Mouse (Mus musculus): ENCODE results near the gene Pex26. TPM values are rescaled to one million over a fixed set of nuclear protein-coding genes. Genes with fewer than 3 reads are reported as not detected.

Pex26 gene
- total RNA-seq (2021), result 1 to 10 TPM; 6.9 to 7.1 TPM

DNA sequence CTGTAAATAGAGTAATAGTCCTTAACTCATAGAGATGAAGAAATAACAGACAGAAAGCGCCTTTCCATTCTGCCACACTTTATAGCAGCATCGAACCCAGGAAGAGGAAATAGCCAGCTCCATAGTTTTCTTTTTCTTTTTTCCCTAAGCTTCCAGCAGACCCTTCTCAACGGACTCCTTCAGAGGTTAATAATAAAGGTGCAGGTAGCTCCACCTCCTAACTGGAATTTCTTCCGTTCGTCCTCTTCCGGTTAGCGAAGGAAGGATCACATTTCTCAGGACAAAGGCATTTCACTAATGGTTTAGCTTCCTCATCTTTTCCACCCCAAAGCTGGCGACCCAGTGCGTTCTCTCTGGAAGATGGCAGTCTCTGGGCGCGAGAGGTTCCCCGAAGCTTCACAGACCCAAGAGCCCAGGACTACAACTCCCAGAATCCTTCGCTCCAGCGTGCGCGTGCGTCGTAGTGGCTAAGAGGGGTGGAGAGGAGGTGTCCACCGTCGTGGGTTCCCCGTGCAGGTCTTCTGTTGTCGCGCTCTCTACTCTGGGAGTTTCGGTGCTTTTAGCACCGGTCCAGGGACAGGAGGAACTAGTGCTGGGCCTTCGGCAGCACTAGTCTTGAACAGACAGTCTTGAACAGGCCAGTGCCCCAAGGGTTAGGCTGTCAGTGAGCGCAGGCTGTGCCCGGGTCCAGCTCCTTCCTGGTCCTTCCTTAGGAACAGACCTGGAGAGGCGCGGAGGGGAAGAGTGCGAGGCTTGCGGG, at the start of gene Pex26:
Gene Pex26 (plus strand): TSS at position 254 of the 760 bp plus-strand sequence.
- intact Hi-C loops (cut with DNase I), result loop anchor here (2.0 to 5.0 kb wide), 2 partner anchors 266 to 349 kb away; partner anchors contain the start of gene Bid
- peak; percentile 84 for DNase-seq (ENCODE audit: low spot score)

DNA sequence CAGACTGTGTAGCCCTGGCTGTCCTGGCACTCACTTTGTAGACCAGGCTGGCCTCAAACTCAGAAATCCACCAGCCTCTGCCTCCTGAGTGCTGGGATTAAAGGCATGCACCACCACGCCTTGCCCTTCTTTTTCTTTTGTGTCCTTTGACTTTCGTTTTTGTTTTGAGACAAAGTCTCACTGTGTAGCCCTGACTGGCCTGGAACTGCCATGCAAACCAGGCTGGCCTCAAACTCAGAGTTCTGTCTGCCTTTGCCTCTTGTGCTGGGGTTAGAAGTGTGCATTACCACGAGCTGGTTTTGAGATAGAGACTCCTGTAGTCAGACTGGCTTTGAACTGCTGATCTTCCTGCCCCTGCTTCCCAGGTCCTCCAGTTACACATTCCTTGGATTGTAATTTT, 49.2 kb upstream of the Pex26 start:
- intact Hi-C loops (cut with DNase I), result loop anchor here (10.0 kb wide), 1 partner anchor 239 kb away; no protein-coding TSS in a partner anchor
- DNase-seq (ENCODE audit: low spot score), result no peak

DNA sequence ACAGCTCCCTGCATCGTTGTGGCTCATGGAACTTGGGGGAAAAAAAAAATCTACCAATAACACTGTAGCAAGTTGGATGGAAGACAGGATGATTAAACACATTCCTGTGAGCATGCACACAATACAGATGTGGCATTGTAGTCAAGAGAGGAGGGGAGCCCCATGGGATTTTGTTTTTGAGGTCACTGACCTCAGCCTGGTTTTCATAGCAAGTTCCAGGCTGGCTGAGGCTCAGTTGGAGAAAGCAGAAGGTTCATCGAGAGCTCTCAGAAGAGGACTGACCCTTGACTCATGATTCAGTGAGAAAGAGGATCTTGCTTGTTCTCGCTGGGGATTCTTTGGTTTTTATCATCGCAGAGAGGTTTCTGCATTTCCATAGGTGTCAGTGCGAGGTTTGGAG, 48.6 kb upstream of the Pex26 start:
- DNase-seq (ENCODE audit: low spot score), result no peak
- intact Hi-C loops (cut with DNase I), result loop anchor here (10.0 kb wide), 1 partner anchor 240 kb away; no protein-coding TSS in a partner anchor

DNA sequence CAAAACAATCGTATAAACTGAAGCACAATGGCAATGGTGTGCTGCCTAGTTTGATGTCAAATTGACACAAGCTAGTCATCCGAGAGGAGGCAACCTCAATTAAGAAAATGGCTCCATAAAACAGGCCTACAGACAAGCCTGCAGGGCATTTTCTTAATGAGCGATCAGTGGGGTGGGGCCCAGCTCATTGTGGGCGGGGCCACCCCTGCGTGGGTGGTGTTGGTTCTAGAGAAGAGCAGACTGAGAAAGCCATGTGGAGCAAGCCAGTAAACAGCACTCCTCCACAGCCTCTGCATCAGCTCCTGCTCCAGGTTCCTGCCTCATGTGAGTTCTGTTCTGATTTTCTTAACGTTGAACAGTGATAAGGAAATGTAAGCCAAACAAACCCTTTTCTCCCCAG, 46.2 kb upstream of the Pex26 start:
- DNase-seq (ENCODE audit: low spot score), result no peak
- intact Hi-C loops (cut with DNase I), result loop anchor here (10.0 kb wide), 1 partner anchor 242 kb away; no protein-coding TSS in a partner anchor

DNA sequence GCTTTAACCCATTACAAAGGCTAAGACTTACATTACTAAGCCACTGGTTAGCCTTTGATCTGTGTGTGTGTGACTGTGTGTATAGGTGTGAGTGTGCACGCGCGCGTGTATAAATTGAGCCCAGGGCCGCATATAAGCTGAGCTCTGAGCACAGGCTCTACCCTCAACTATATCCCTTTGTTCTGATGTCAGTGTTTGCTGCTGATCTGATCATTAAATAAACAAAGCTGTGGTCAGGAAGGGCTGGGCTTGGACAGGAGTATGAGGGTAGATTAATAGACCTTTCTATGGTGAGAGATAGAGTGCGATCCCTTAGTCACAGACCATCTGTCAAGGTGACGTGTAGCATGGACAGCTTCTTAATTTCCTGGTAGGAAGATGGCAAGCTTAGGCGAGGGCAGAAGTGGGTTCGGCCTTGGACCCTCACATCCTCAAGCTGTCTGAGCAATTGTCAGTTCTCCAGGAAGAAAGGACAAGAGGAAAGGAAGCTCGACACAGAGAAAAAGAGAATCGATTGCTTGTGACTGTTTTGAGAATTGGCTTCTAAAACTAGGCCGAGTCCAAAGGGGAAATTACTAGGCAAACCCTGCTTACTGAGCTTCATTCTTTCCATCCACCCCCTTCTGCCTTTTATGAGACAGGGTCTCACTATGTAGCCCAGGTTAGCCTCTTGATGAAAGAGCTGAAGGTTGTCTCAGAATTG, 45.0 kb upstream of the Pex26 start:
- intact Hi-C loops (cut with DNase I), result loop anchor here (10.0 kb wide), 1 partner anchor 244 kb away; no protein-coding TSS in a partner anchor
- no peak for DNase-seq (ENCODE audit: low spot score)

DNA sequence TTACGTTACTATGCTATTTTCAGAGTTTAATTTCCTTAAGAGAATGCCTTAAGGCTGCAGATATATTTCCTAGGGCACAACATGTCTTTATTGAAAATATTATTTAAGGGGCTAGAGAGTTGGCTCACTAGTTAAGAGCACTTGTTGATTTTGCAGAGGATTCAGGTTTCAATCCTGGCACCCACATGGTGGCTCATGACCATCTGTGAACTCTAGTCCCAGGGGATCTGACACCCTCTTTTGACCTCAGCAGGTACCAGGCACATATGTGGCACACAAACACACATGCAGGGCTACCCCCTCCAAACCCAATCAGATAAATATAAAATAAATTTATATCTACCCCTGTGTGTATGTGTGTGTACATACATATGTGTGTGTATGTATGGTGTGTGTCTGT, 44.2 kb upstream of the Pex26 start:
- no peak for DNase-seq (ENCODE audit: low spot score)
- intact Hi-C loops (cut with DNase I), result loop anchor here (10.0 kb wide), 1 partner anchor 244 kb away; no protein-coding TSS in a partner anchor

DNA sequence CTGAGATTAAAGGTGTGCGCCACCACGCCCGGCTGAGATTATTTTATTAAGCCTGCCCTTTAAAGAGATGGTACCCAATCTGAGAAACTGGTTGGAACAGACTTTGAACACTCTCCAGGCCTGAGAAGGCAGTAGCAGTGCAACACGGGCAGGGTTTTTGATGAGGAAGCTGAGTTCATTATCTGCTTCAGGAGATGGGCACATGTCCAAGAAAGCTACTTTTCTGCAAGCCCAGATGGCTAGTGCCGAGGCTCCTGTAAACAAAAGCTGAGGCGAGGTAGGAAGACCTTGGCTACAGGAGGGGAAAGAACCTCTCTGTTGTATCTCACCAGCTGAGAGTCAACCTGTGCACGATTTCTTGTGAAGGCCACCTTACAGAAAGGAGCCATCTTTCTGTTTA, 41.2 kb upstream of the Pex26 start:
- intact Hi-C loops (cut with DNase I), result no loop called here
- DNase-seq (ENCODE audit: low spot score), result no peak

DNA sequence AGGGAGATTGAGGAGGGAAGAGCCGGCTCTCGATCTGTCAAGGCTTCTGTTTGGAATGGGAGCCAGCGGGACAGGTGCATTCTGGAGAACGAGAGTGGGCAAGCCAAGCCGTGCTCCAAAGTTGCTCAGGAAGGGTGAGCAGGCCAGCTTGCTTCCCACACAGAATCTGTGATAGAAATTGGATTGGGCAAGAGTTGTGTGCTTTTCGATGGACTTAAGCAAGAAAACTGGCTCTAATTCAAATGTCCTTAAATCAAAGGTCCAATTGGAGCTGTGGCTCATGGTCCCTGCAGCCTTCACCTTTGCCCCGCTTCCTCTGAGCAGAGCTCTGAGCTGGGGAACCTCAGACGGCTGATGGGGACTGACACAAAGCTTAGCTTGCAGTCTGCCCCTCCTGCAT, 40.0 kb upstream of the Pex26 start:
- intact Hi-C loops (cut with DNase I), result no loop called here
- DNase-seq (ENCODE audit: low spot score), result no peak

DNA sequence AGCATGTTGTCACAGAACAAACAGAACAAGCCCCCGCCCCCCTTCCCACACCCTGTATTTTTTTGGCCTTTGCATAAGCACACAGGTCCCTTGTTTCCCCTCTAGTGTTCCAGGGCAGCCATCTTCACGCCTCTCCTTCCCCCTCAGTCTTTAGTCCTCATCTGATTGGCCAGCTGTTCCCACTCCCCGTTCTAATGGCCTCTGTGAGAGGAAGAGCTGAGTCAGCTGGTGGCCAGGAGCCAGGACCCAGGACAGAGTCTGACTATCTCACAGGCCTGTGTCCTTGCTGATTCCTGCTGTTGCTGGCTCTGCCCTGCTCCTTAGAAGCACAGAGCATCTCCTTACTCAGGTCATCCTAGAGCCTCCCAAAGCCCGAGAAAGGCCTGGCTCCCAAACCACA, 39.4 kb upstream of the Pex26 start:
- intact Hi-C loops (cut with DNase I), result no loop called here
- DNase-seq (ENCODE audit: low spot score), result no peak

DNA sequence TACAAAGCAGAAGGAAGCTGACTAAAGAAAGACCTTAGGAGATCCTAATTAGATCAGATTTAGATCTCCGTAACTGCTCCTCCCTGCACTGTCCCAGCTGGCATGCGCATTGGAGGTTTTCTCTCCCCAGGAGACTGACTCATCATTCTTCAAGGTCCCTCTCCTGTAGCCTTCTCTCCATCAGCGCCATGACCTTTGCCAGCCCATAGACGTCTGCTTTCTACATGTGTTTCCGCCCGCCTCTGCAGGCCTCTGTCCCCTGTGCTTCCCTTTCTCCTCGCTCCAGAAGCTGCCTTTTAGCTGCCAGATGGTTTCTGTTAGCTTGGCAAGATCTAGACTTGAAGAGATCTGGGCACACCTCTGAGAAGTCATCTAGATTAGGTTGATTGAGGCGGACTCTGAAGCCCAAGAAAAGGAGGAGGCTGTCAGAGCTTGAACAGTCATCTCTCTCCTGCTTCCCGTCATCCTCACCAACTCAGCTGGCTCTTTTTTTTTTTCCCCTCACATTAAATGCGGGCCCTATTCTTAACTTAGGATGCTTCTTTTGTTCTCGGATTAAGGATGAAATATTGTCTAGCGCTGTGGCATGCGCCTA, 38.4 kb upstream of the Pex26 start:
- no peak for DNase-seq (ENCODE audit: low spot score)
- intact Hi-C loops (cut with DNase I), result no loop called here

DNA sequence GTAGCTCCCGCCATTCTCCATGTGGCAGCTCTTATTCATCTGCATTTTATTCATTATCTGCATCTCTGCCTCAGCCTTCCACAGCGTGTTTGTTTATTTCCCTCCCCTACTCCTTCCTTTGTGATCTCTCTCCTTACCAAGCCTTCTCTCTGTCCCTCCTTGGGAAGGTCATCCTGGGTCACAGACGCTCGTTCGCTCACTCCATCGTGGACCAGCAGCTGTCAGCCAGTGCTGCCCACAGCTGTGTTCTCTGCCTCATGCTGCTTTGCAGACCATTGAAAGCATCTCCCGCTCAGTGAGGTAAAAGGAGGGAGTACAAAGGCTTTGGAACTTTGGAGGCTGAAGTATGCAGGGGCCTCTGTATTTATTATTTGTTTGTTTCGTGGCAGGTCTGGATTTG, 37.6 kb upstream of the Pex26 start:
- intact Hi-C loops (cut with DNase I), result no loop called here
- no peak for DNase-seq (ENCODE audit: low spot score)

DNA sequence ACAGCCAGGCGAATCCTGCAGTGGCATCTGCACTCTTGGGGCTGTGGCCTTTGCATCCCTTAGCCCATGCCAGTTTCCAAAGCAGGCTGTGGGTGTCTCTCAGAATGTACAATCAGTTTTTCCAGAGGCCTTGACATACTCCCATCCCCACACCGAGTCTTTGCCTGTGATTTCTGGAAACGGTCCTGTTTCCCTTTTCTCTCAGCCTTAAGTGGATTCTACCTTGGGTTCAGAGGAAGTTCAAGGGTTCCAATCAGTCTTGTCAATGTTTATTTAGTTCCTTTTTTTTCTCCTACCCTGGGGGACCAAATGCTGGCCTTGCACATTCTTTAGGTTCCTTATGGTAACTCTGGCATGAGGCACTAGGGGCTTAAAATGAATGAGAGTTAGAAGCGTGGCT, 36.7 kb upstream of the Pex26 start:
- intact Hi-C loops (cut with DNase I), result no loop called here
- no peak for DNase-seq (ENCODE audit: low spot score)

DNA sequence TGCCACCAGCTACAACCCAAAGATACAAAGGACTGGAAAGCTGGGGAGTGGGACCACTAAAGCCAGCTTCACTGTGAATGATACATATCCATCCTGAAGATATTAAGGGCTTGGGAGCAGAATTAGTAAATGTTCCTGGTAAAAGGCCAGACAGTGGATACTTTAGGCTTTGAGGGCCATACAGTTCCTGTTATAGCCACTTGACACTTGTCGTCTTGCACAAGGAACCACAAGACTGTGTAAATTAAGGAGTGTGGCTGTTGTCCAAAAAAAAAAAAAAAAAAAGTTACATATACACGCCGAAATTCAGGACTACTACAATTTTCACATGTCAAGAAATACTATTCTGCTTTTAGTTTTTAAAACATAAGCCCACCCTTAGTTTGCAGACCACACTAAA, 35.1 kb upstream of the Pex26 start:
- DNase-seq (ENCODE audit: low spot score), result no peak
- intact Hi-C loops (cut with DNase I), result no loop called here

DNA sequence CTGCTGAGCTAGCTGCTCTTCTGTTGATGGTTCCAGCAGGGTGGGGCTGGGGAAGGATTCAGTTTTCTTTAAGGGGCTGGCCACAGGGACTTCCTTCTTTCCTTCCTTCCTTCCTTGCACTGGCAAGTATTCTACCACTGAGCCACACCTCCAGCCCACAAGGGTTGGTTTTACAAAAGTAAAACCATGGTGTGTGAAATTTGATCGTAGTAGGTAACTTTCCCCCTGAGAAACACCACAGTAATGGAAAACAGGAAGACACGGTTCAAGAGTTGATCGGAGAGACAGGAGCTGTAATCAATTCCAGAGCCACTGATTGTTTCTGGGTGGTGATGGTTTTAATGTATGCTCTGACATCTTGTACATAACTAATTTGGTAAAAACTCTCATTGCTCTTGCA, 34.0 kb upstream of the Pex26 start:
- no peak for DNase-seq (ENCODE audit: low spot score)
- intact Hi-C loops (cut with DNase I), result no loop called here

DNA sequence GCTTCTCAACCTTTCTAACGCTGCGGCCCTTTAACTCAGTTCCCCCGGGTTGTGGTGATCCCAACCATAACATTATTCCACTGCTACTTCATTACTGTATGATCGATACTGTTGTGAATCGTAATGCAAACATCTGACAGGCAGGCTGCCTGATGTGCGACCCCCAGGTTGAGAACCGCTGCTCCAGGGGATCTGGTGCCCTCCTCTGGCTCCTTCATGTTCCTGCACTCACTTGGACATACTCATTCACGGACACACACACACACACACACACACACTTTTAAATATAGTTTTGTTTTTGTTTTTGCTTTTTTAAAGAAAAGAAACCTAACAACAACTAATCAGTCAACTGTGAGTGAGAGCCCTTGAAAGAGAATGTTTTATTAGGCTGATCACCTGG, 33.3 kb upstream of the Pex26 start:
- DNase-seq (ENCODE audit: low spot score), result no peak
- intact Hi-C loops (cut with DNase I), result no loop called here

DNA sequence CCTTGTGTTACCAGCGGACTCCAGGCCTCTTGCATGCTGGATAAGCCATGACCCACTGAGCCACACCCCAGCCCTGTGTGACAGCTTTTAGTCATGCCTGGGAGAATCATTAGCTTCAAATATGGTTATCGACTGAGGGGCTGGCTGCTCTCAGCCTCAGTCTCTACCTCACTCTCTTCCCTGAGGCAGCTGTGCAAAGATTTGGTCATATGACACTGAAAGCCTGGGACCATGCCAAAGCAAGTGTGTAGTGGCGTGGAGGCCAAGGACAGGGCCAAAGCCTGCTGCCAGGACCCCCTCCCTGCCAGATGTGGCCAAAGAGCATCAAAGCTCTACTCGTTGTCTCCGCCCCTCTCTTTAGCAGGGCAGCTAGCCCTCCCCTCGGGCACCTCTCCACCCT, 31.7 kb upstream of the Pex26 start:
- intact Hi-C loops (cut with DNase I), result no loop called here
- peak; percentile 56 for DNase-seq (ENCODE audit: low spot score)

DNA sequence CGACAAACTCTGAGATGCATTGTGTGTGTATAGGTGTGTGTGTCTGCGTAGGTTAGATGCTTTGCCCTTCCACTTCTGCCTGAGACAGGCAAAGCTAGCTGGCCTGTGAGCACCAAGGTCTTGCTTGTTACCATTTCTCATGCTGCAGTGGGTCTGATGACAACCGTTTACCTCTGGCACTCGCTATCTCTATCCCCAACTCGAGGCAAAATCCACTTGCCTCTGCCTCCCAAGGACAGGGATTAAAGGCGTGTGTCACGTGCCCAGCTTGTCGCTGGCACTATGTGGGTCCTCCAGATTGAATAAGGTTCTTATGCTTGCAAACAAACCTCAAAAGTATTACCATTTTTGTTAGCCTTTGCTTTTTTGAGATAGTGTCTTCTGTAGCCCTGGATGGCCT, 30.3 kb upstream of the Pex26 start:
- no peak for DNase-seq (ENCODE audit: low spot score)

DNA sequence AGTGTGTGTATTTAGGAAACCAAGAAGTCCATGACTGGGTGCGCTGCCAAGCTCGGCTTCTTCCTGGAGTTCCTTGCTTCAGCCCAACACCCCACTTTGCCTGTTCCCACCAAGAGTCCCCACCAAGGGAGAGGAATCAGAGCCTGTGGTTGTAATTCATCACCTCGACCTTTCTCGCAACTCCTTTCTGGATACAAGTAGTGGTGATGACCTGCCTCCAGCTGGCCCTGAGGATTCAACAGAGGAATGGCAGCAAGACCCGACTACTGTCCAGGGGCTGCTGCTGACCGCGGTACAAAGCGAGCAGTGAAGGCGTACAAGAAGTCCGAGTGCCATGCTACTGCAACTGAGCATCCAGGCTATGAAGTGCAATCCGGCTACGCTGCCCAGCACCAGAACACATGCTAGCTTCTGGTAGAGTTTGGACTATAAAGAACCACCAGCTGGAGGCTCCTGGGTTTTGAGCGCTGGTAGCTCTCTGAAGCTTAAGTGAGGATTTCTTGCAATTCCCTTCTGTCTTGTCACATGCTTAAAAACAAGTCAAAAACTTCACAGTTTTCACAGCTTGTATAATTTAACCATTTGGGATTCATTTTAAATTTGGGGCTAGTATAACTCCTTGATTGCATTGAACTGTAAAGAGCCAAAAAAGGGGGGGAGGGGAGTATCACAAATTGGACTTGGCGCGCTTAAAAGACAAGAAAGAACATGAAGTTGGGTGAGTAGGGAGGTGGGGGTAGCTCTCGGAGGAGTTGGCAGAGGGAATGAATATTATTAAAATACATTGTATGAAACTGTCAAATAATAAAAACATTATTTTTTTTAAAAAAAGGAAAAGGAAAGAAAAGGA, 28.8 kb upstream of the Pex26 start:
- intact Hi-C loops (cut with DNase I), result no loop called here
- no peak for DNase-seq (ENCODE audit: low spot score)

More for the DNA sequence above, 30.3 kb upstream of the Pex26 start:
- intact Hi-C loops (cut with DNase I), result no loop called here

DNA sequence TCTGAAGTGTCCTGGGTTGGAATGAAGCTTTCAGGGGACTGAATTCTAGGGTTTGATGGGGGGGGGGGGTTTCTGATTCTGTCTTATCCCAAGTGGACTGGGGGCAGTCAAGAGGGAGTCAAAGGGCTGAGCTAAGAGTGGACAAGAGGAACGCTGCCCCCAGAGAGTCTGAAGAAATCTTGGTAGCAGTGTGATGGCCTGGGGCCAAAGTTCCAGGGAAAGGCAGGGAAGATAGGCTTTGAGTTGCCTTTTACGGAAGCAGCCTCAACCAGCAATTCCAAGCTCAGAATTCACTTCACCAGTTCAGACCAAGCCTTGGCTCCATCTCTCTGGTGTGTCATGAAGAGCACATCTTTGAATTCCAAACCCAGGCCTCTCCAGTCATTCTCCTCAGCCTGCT, 27.4 kb upstream of the Pex26 start:
- DNase-seq (ENCODE audit: low spot score), result no peak
- intact Hi-C loops (cut with DNase I), result no loop called here

DNA sequence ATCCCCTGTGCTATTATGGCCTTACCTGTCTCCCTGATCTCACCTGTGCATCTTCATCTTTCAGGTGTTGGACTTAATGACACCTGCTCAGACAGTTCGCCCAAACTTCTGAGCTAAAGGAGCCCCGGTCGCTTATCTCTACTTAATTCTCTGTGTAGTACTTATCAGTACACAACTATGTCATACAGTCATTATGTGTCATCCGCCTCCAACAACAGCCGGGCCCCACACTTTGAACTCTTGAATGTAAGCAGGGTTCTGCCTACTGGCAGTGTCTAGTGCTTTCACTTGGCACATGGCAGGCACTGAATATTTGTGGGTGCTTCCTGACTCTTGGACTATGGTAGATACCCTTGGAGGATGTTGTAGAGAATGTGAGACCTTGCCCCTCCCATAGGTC, 23.9 kb upstream of the Pex26 start:
- intact Hi-C loops (cut with DNase I), result no loop called here
- no peak for DNase-seq (ENCODE audit: low spot score)

Measured in heart, postnatal 25 days (tissue).